Mouse (Mus musculus): ENCODE data around the gene Fgfr2.
"Not testable (repeated sequence)": the region's sequence is repeated elsewhere in the genome, so short reads cannot be mapped to it uniquely, and the experiment has no call there.

The Fgfr2 gene

GRCm38 (mm10) chr7:131167771-131168170, 1955.4 kb downstream of the Fgfr2 start:
- no peak for DNase-seq (ENCODE audit: low spot score)

DNA sequence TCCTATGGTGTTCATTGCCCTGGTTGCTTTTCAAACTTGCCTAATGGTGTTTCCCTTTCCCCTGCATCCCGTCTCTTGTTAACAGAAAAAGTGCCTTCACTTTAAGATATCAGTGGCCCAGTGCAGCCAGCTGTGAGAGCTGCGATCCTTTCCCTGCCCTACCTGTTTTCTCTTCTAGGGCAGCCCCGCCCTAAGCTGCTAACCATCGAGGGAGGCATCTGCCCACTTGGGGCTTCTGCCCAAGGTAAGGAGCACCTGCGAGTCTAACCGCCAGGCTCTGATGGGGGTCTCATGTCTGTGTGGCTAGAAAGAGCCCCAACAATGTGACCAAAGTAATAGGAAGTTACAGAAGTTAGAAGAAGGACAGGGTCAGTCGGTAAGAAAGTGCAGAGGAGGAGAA, 1960.9 kb downstream of the Fgfr2 start:
- no peak for DNase-seq (ENCODE audit: low spot score)

- DNase-seq (ENCODE audit: low spot score) = no peak
Observed at GRCm38 (mm10) chr7:131153044-131153443, 1970.1 kb downstream of the Fgfr2 start.

DNA sequence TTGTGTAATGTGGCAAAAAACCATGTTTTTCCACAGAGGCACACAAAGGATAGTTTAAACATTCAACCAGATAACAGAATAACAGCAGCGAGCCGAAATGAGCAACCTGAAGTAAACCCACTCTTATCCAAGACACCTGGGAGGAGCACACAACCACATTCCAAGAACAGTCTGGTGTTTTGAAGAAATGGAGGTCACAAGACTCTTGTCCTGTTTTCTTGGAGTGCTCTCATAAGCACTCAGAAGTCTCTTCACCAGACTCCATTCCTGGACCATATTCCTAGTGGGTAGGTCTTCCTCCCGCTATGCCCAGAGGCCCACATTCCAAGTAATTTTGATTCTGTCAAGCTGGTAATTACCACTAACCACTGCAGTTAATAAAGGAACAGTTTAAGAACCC, 1973.0 kb downstream of the Fgfr2 start:
- DNase-seq (ENCODE audit: low spot score) = no peak

DNA sequence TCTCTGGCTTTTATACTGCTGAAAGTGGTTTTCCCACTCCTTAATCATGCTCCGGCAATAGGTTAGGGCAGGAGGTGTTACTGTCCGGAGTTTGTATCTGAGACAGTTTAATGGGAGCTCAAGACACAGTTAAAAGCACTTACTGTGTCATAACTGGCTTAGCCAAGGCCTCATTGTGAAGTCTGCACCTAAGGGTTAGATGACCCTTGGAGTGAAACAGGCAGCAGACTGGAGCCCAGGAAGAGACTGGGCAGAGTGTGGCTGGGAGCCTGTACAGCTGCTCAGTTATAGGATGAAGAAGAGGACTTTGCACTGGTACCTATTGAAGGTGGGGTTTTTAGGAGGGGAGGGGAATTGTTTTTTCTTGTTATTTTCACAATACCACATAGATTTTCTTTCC, 1976.9 kb downstream of the Fgfr2 start, which contains the start of gene 4933402N03Rik:
TSS of gene 4933402N03Rik (minus strand) at position 101 of the 400 bp plus-strand sequence.
- DNase-seq (ENCODE audit: low spot score) = no peak

DNA sequence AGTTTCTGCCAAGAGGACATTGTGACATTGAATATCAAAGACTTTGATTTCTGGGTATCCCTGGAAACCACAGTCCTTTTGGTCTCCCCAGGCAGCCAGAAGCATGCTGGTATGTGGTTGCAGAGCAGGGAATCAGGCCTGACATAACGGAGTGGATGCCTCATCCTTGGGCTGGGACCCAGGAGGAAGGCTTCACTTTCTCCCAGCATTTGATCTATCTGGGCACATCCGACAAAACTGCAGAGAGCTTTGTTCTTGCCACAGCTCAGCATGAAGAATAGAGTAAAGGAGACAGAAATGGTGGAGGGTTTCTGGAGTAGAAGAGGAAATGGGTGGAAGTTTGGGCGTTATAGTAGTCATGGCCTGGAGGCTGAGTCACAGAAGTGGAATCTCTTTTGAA, 1990.0 kb downstream of the Fgfr2 start:
- DNase-seq (ENCODE audit: low spot score) = no peak

DNA sequence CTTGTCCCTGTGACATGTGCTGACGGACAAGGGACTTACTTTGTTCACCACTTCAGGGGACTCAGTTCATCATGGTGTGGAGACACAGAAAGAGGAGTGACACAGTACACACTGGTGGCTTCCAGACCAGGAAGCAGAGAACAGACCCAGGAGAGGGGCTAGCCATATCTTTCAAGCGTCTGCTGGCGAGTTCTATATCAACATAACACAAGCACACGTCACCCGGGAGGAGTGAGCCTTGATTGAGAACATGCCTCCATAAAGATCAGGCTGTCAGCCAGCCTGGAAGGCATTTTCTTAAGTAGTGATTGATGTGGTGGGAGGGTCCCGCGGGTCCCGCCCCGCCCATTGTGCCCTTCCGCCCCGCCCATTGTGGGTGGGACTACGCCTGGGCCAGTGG, 1993.1 kb downstream of the Fgfr2 start:
- DNase-seq (ENCODE audit: low spot score) = no peak

DNA sequence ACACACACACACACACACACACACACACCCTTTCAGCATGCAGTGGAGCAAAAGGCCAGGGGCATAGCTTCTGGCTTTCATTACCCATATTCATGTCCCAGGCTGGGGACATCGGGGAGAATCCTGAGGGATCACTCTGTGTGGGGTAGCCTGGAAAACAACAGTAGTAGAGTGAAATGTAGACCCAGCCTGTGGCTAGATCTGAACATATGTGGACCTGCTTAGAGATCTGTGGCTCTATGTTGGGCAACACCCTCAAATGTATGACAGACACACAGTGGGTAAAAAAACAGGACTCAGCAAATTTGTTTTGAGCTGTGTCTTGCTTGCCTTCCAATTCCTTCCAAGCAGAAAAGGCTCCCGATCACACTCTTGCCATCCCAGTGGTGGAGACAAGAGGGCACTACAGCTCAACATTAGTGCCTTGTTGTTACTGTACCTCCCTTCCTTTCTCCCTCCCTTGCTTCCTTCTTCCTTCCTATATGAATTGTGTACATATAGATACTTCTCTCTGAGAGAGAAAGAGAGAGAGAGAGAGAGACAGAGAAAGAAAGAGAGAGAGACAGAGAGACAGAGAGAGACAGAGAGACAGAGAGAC, 2000.8 kb downstream of the Fgfr2 start:
- no peak for DNase-seq (ENCODE audit: low spot score)

- DNase-seq (ENCODE audit: low spot score) = no peak
Observed at GRCm38 (mm10) chr7:131114434-131114833, 2008.7 kb downstream of the Fgfr2 start.

GRCm38 (mm10) chr7:131113676-131114075, 2009.5 kb downstream of the Fgfr2 start:
- no peak for DNase-seq (ENCODE audit: low spot score)

DNA sequence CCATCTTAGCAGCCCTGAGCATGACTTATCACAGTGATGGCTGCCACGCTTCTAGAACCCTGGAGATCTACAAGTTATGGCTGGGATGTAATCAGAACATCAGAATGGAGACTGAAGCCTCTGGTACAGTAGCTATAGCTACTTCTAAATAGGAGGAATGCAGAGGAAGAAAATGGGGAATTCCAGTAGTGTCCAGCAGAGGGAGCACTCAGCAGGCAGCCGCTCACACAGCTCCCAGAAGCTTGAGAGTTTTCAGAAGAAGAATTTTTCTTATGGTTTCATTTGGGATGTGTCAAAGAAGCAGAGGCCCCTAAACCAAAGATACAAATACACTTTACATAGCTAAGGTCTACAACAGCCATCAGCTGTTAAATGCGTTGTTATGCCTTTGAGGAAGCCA, 2010.7 kb downstream of the Fgfr2 start:
- peak; percentile 61 for DNase-seq (ENCODE audit: low spot score)

GRCm38 (mm10) chr7:131082403-131082802, 2040.7 kb downstream of the Fgfr2 start:
- not testable (repeated sequence) for DNase-seq (ENCODE audit: low spot score)

GRCm38 (mm10) chr7:131075956-131076355, 2047.2 kb downstream of the Fgfr2 start:
- peak; percentile 9 for DNase-seq (ENCODE audit: low spot score)

GRCm38 (mm10) chr7:131074098-131074497, 2049.1 kb downstream of the Fgfr2 start:
- DNase-seq (ENCODE audit: low spot score) = not testable (repeated sequence)

GRCm38 (mm10) chr7:131073476-131073875, 2049.7 kb downstream of the Fgfr2 start:
- DNase-seq (ENCODE audit: low spot score) = not testable (repeated sequence)

DNA sequence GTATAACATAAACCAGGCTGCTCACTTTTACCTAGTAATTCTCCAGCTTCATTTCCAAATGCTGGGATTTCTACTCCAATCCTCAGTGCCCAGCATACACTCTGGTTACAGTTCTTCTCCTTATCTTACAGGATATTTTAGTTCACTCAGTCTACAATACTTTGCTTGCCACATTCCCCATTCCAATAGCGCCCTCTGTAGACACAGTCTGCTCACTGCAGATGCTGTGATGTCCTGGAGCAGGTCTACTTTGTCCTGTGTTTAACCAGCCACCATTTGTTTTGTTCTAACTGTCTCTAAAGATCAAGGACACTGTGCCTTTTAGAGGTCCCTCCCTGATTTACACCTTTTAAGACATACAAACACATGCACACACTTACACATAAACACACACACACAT, 2055.0 kb downstream of the Fgfr2 start:
- DNase-seq (ENCODE audit: low spot score) = not testable (repeated sequence)

DNA sequence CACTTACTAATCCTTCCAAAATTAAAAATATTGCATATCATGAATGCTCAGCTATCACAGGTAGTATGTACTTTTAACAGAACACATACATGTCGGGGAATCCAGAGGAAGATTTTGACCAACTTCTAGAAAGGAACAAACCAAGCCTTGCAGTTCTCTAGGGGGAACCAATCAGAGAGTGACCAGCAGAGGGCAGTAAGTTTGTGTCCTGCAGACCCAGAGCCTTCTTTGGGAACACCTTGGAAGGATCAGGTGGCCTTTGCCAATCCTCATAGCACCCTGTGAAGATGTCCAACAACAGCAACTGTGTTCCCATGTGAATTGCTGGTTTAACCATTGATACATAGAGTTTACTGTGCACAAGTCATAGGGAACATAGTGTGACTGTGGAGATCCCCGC, 2060.6 kb downstream of the Fgfr2 start:
- no peak for DNase-seq (ENCODE audit: low spot score)

DNA sequence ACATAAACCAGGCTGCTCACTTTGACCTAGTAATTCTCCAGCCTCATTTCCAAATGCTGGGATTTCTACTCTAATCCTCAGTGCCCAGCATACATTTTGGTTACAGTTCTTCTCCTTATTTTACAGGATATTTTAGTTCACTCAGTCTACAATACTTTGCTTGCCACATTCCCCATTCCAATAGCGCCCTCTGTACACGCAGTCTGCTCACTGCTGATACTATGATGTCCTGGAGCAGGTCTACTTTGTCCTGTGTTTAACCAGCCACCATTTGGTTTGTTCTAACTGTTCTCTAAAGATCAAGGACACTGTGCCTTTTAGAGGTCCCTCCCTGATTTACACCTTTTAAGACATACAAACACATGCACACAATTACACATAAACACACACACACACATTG, 2063.3 kb downstream of the Fgfr2 start:
- DNase-seq (ENCODE audit: low spot score) = peak; percentile 6

- DNase-seq (ENCODE audit: low spot score) = not testable (repeated sequence)
Observed at GRCm38 (mm10) chr7:131057918-131058317, 2065.2 kb downstream of the Fgfr2 start.

DNA sequence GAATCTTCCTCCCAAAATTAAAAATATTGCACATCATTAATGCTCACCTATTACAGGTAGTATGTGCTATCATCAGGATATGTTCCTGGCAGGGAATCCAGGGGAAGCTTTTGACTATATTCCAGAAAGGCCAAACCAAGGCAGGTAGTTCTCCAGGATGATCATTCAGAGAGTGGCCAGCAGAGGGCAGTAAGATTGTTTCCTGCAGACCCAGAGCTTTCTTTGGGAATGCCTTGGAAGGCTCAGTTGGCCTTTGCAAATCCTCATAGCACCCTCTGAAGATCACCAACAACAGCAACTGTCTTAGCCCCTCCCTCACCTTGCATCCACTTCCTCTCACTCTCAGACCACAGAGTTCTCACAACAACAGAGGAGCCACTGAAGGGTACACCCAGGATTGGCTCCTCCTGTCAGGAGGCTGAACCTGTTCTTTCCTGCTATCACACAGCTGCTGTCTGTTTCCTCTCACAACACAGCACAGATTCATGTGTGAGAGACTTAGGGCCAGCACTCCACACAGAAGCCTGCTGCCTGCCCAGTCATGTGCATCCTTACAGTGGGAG, 2068.3 kb downstream of the Fgfr2 start:
- DNase-seq (ENCODE audit: low spot score) = peak; percentile 12

DNA sequence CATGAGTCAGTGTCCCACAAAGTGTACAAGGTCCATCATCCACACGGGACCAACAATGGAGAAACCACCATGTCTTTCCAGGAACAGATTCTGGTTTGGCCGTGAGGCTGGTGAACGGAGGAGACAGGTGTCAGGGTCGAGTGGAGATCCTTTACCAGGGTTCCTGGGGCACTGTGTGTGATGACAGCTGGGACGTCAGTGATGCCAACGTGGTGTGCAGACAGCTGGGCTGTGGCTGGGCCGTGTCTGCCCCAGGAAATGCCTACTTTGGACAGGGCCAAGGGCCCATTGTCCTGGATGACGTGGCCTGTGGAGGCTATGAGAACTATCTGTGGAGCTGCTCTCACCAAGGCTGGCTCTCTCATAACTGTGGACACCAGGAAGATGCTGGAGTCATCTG, 2073.3 kb downstream of the Fgfr2 start:
- not testable (repeated sequence) for DNase-seq (ENCODE audit: low spot score)

GRCm38 (mm10) chr7:131045258-131045835, 2077.8 kb downstream of the Fgfr2 start:
- peak; percentile 6 for DNase-seq (ENCODE audit: low spot score)

DNA sequence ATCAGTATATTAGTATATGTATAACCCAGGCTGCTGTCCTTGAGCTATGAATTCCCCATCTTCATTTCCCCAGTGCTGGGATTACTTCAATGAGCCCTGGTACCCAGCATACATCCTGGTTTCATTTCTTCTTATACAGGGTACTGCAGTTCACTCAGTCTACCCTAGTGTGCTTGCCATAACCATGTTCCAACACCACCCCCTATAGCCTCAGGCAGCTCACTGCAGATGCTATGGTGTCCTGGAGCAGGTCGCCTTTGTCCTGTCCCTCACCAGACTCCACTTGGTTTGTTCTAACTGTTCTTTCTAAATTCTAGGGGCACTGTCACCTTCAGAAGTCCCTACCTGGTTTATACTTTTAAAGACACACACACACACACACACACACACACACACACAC, 2080.5 kb downstream of the Fgfr2 start:
- DNase-seq (ENCODE audit: low spot score) = no peak

DNA sequence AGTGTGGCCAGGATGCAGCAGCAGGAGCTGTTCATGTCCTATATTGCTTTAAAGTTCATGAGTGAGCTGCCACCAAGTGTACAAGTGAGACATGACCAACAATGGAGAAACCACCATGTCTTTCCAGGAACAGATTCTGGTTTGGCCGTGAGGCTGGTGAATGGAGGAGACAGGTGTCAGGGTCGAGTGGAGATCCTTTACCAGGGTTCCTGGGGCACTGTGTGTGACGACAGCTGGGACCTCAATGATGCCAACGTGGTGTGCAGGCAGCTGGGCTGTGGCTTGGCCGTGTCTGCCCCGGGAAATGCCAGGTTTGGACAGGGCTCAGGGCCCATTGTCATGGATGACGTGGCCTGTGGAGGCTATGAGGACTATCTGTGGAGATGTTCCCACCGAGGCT, 2082.4 kb downstream of the Fgfr2 start:
- not testable (repeated sequence) for DNase-seq (ENCODE audit: low spot score)

Data from adipocyte (in vitro differentiated cells).